Mouse (Mus musculus) megakaryocyte-erythroid progenitor cell, adult 5-6 weeks (primary cell): ENCODE measurements around the gene Inhbb. TPM values are rescaled to one million over a fixed set of nuclear protein-coding genes. Genes with fewer than 3 reads are reported as not detected.

Experiments
- ATAC-seq: replicated peaks from 2 replicates; pipeline ENCODE4 v1.8.0; 2016; ENCODE audit warnings: mild to moderate bottlenecking, inconsistent platforms; ENCODE audit not compliant: severe bottlenecking, poor library complexity, low FRiP score, low TSS enrichment
- total RNA-seq, 2 experiments: library from RNA; stranded (forward) in 1 of 2; stranded (reverse) in 1 of 2; fragments of 200-1000, 215-1000 nt in 1 of 2; fragments of >200 nt in 1 of 2; fragmentation: Nextera tagmentation in 1 of 2; gene quantifications; 2 replicates each; pipeline ENCODE4 v1.2.3; 2014 to 2017

Gene Inhbb
- total RNA-seq, 2 experiments from 2014 or later, result not detected

DNA sequence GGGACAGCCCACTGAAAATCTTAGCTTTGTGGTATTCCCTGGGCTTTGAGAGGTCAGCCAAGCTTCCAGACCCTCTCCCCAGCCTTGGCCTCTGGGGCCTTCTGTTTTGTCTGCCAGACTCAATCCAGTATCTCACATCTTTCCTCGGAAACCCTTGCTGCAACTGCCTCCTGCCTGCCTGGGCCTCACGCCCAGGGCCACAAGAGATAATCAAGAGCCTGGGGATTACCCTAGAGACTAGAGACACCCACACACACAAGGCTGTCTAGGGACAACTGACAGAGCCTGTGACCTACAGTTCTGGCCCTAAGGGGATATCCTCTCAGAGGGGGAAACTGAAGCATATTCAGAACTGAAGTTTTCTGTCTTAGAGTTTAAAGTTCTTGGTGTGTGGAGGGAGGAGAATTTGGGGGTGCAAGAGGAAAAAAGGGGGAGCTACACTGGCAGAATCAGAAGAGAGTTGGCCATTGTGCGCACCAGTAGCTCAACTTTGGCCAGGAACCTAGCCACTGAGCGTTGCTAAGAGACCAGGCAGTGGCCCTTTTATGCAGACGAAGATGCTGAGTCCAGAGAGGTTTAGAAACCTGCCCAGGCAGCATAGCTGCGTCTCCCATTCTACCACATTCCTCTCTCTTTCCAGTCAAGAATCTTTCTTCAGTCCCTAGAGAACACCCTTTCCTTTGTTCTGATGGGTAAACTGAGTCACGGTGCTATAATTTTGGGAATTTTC is 32.1 kb downstream of the Inhbb start:
- no peak for ATAC-seq

DNA sequence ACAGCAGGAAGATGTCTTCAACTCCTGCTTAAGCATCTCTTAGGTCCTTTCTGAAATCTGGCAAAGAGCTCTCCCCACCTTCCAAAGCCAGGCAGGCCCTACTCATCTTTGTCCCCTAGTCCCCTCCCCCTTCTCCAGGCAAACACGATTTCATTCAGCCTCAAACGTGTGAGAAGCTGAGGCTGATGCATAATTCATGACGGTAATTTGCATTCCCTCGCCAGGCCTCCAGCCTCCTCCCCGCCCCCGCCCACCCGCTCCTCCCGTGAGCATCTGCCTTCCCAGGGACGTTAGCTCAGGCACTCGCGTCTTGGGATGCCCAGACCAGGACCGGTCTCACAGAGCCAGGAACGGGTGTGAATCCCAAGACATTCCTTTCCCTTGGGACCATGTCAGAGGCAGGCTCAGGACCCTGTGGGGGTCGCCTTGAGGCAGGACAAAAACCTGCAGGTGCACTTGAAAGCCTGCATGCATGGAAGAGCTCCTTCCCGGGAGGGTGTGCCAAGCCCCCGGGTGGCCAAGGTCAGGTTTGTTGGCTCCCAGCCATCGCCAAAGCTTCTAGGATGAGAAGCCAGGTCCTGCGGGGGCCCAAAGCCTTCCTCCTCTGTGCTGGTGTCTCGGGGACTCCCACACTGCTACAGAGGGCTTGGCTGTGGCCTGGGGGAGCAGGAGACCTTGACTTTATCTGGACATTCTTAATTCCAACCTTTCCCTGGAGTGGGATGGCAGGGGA is 33.2 kb downstream of the Inhbb start:
- no peak for ATAC-seq

- no peak for ATAC-seq
Measured at GRCm38 (mm10) chr1:119386306-119386705, 35.7 kb downstream of the Inhbb start.

DNA sequence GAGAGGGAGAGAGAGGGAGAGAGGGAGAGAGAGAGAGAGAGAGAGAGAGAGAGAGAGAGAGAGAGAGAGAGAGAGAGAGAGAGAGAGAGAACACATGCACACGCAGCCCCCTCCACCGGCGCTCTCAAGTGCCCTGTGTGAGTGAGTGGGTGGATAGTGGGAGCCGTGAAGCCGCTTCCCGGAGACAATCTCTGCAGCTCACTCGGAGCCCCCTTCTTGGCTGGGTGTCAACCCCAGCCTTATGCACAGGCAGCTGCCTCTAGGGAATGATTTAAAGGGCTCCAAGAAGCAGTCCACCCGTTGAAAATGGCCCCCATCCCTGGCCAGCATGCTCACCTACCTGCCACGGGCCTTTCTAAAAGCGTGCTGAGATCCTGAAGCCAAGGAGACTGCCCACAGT is 38.1 kb downstream of the Inhbb start:
- ATAC-seq, result no peak

- ATAC-seq, result no peak
Measured at GRCm38 (mm10) chr1:119380609-119381008, 41.4 kb downstream of the Inhbb start.

DNA sequence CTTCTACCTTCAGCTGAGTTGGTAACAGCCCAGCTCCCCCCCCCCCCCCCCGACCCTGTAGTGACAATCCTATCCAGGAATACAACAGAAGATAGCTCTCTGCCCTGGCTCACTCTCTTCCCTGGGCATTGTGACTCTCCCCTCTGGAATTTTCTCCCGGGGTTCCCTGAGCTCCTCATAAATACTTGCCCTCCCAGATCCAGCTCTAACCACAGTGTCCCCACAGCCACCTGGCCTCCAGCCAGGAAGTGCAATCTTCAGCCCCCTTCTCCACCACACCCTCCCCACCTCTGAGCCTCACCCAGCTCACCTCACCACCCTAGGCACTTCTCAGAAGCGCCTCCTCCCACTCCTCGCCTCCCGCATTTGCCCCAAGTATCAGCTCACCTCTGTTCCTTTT is 46.7 kb downstream of the Inhbb start:
- ATAC-seq, result no peak

GRCm38 (mm10) chr1:119367546-119367945 is 54.5 kb downstream of the Inhbb start:
- no peak for ATAC-seq

- no peak for ATAC-seq
Measured at GRCm38 (mm10) chr1:119366315-119366714, 55.7 kb downstream of the Inhbb start.

Other genes starting within 250 kb of the Inhbb start
- 2.3 and 4.6 TPM in 2 replicates for gene Ralb, start 82.5 kb upstream of the Inhbb start, total RNA-seq (2014; fragmentation: Nextera tagmentation)
- 3.9 and 5.2 TPM in 2 replicates for gene Ralb, start 82.5 kb upstream of the Inhbb start, total RNA-seq (2017)
- 5.7 and 7.7 TPM in 2 replicates for gene Tmem185b, start 103.9 kb upstream of the Inhbb start, total RNA-seq (2014; fragmentation: Nextera tagmentation)
- gene Tmem185b, start 103.9 kb upstream of the Inhbb start, total RNA-seq (2017), result 4.8 and 5.4 TPM in 2 replicates
- 10.0 and 12.1 TPM in 2 replicates for gene Epb41l5, start 226.8 kb upstream of the Inhbb start, total RNA-seq (2014; fragmentation: Nextera tagmentation)
- gene Epb41l5, start 226.8 kb upstream of the Inhbb start, total RNA-seq (2017), result 4.9 and 5.5 TPM in 2 replicates